Mouse (Mus musculus) myocyte (in vitro differentiated cells): Measurements from ENCODE around the gene Ptprt. TPM values are rescaled to one million over a fixed set of nuclear protein-coding genes. Genes with fewer than 3 reads are reported as not detected.

Source experiments
- H3K27me3 ChIP-seq: one replicate; pipeline ENCODE4 v1.6.1; 2011; ENCODE audit not compliant: control insufficient read depth, insufficient read depth, insufficient read length
- H3K36me3 ChIP-seq: one replicate; pipeline ENCODE4 v1.6.1; 2011; ENCODE audit not compliant: control insufficient read depth, insufficient read depth
- H3K4me2 ChIP-seq: one replicate; pipeline ENCODE4 v1.6.1; 2011; ENCODE audit warnings: low read depth, control low read depth
- H3K4me3 ChIP-seq: one replicate; pipeline ENCODE4 v1.5.1; 2011; ENCODE audit warnings: mild to moderate bottlenecking, control low read depth, moderate library complexity
- H3K79me2 ChIP-seq: one replicate; pipeline ENCODE4 v1.6.1; 2011; ENCODE audit not compliant: control insufficient read depth, insufficient read depth
- H3ac ChIP-seq: one replicate; pipeline ENCODE4 v1.6.1; 2011; ENCODE audit not compliant: control insufficient read depth, insufficient read length
- CEBPB ChIP-seq: IDR thresholded peaks from 2 replicates; pipeline ENCODE4 v1.6.1; 2011; ENCODE audit warnings: mild to moderate bottlenecking, moderate library complexity; ENCODE audit not compliant: poor library complexity, insufficient read depth, severe bottlenecking
- E2F4 ChIP-seq: IDR thresholded peaks from one replicate; pipeline ENCODE4 v1.6.1; 2011; ENCODE audit warnings: mild to moderate bottlenecking, control low read depth, moderate library complexity; ENCODE audit not compliant: insufficient read depth
- MAX ChIP-seq: IDR thresholded peaks from one replicate; pipeline ENCODE4 v1.6.1; 2011; ENCODE audit warnings: low read depth, mild to moderate bottlenecking, control low read depth
- MYOD1 ChIP-seq, 3 experiments: IDR thresholded peaks; one replicate each; pipeline ENCODE4 v1.6.1; 2011; ENCODE audit warnings: control low read depth in 2 of 3, low read depth in 2 of 3, mild to moderate bottlenecking in 2 of 3, moderate library complexity in 1 of 3; ENCODE audit not compliant: insufficient read length in 2 of 3, control insufficient read depth in 1 of 3
- MYOG ChIP-seq, 3 experiments: IDR thresholded peaks; one replicate each; pipeline ENCODE4 v1.6.1; 2011; ENCODE audit warnings: control low read depth in 2 of 3, low read depth in 2 of 3, mild to moderate bottlenecking in 2 of 3; ENCODE audit not compliant: insufficient read length in 2 of 3, control insufficient read depth in 1 of 3, insufficient read depth in 1 of 3
- POLR2A ChIP-seq: IDR thresholded peaks from one replicate; pipeline ENCODE4 v1.6.1; 2011; ENCODE audit warnings: low read depth, mild to moderate bottlenecking, control low read depth, moderate library complexity; ENCODE audit not compliant: insufficient read length
- POLR2AphosphoS2 ChIP-seq: IDR thresholded peaks from one replicate; pipeline ENCODE4 v1.6.1; 2011; ENCODE audit warnings: low read depth, control low read depth; ENCODE audit not compliant: insufficient read length
- SRF ChIP-seq: IDR thresholded peaks from one replicate; pipeline ENCODE4 v1.6.1; 2011; ENCODE audit warnings: low read depth; ENCODE audit not compliant: control insufficient read depth, insufficient read length
- TCF12 ChIP-seq: IDR thresholded peaks from one replicate; pipeline ENCODE4 v1.6.1; 2011; ENCODE audit warnings: mild to moderate bottlenecking, control low read depth; ENCODE audit not compliant: poor library complexity, insufficient read depth, severe bottlenecking
- TCF3 ChIP-seq: IDR thresholded peaks from one replicate; pipeline ENCODE4 v1.6.1; 2011; ENCODE audit warnings: low read depth, control low read depth; ENCODE audit not compliant: insufficient read length
- USF1 ChIP-seq: IDR thresholded peaks from one replicate; pipeline ENCODE4 v1.6.1; 2011; ENCODE audit warnings: low read depth, mild to moderate bottlenecking, control low read depth, moderate library complexity
- polyA plus RNA-seq: library from polyadenylated mRNA; unstranded; fragments of >200 nt; fragmentation: generic; extraction: Trizol; gene quantifications from one replicate; pipeline ENCODE4 v1.2.1, GENCODE M21; 2012; ENCODE audit warnings: missing spikeins

Gene Ptprt
- polyA plus RNA-seq, 1 experiment, result 0.08 TPM

- Histone ChIP-seq H3K79me2 (no peaks in the 10 kb centered on the region), H3ac (no peak overlapping the region), H3K27me3 (no peaks in the 10 kb centered on the region), H3K4me3 (no peak overlapping the region), H3K4me2 (no peak overlapping the region), H3K36me3 (no peaks in the 10 kb centered on the region)
- no peak for TF ChIP-seq MAX
- no peak for TF ChIP-seq USF1
- TF ChIP-seq MYOG (IDR thresholded peaks at IDR 0.05; ENCODE audit: control insufficient read depth in 1 of 3, insufficient read depth in 1 of 3, insufficient read length in 2 of 3, low read depth in 2 of 3), result no peak
- no peak for TF ChIP-seq CEBPB
Measured at GRCm38 (mm10) chr2:162131607-162132304, 529.2 kb downstream of the Ptprt start.

DNA sequence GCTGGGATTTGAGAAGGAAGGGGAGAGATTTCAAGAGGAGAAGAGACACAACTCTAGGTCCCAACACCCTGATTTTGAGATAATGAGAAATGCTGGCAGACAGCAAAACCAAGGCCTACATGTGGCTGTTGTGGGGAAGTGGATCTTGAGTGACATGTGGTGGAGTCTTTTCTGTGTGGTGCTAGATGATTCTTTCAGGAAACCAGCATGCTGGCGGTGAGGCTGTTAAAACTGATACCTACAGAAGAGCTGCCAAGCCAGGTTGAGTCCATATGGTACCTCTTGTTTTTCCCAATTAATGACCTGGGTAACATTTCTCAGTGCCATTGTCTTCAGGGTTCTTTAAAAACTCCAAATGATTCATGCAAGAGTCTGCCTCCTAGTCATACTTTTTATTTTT is 531.1 kb downstream of the Ptprt start:
- Histone ChIP-seq H3K4me2 (no peak overlapping the region), H3K27me3 (no peaks in the 10 kb centered on the region), H3K79me2 (no peaks in the 10 kb centered on the region), H3K4me3 (no peak overlapping the region), H3ac (no peak overlapping the region), H3K36me3 (no peaks in the 10 kb centered on the region)
- no peak for TF ChIP-seq POLR2AphosphoS2

DNA sequence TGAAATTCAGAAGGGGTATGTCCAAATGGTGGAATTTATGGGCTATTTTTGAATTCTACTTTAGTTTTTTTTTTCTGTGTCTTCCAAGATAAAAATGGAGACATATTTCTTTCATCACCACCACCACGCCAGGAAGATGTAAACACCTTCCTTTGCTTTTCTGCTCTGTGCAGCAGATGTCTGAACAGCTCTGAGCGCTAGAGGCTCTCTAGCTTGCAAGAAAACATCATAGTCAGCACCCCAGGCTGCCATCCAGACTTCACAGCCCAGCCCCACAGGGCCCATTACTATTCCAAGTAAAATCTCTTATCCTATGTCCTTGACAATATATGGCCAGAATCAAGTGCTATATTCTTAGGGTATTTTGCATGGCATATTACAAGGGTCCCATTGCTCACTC is 542.9 kb downstream of the Ptprt start:
- H3K4me3 ChIP-seq, result no peak overlapping the region
- TF ChIP-seq MYOG (IDR thresholded peaks at IDR 0.05; ENCODE audit: control insufficient read depth in 1 of 3, insufficient read depth in 1 of 3, insufficient read length in 2 of 3, low read depth in 2 of 3) (no peak), POLR2A (no peak), TCF12 (no peak), E2F4 (no peak), CEBPB (no peak), USF1 (no peak), MYOD1 (IDR thresholded peaks at IDR 0.05; ENCODE audit: control insufficient read depth in 1 of 3, insufficient read length in 2 of 3, low read depth in 2 of 3) (no peak), MAX (no peak)

GRCm38 (mm10) chr2:162082391-162082790 is 578.6 kb downstream of the Ptprt start:
- H3K4me2 ChIP-seq, result no peak overlapping the region
- no peak for TF ChIP-seq MYOG (IDR thresholded peaks at IDR 0.05; ENCODE audit: control insufficient read depth in 1 of 3, insufficient read depth in 1 of 3, insufficient read length in 2 of 3, low read depth in 2 of 3)
- TF ChIP-seq POLR2AphosphoS2, result no peak
- TF ChIP-seq TCF12, result no peak
- no peak for TF ChIP-seq MYOD1 (IDR thresholded peaks at IDR 0.05; ENCODE audit: control insufficient read depth in 1 of 3, insufficient read length in 2 of 3, low read depth in 2 of 3)
- TF ChIP-seq TCF3, result no peak
- no peak for TF ChIP-seq SRF

More for the DNA sequence above, 542.9 kb downstream of the Ptprt start:
- Histone ChIP-seq H3K36me3 (no peaks in the 10 kb centered on the region), H3K27me3 (no peaks in the 10 kb centered on the region), H3K4me2 (no peak overlapping the region), H3ac (no peak overlapping the region), H3K79me2 (no peaks in the 10 kb centered on the region)

GRCm38 (mm10) chr2:162080717-162081398 is 580.1 kb downstream of the Ptprt start:
- Histone ChIP-seq H3K36me3 (no peaks in the 10 kb centered on the region), H3ac (no peak overlapping the region), H3K4me2 (no peak overlapping the region), H3K4me3 (no peak overlapping the region), H3K79me2 (no peaks in the 10 kb centered on the region), H3K27me3 (no peaks in the 10 kb centered on the region)
- TF ChIP-seq MYOD1 (IDR thresholded peaks at IDR 0.05; ENCODE audit: control insufficient read depth in 1 of 3, insufficient read length in 2 of 3, low read depth in 2 of 3) (no peak), CEBPB (no peak), E2F4 (no peak)

More at GRCm38 (mm10) chr2:162082391-162082790, 578.6 kb downstream of the Ptprt start:
- H3K36me3 ChIP-seq, result no peaks in the 10 kb centered on the region
- no peak overlapping the region for H3K4me3 ChIP-seq
- H3ac ChIP-seq, result no peak overlapping the region
- no peaks in the 10 kb centered on the region for H3K79me2 ChIP-seq
- no peaks in the 10 kb centered on the region for H3K27me3 ChIP-seq
